Mouse (Mus musculus): ENCODE data around the gene Vwa1.
"Not testable (repeated sequence)": the region's sequence is repeated elsewhere in the genome, so short reads cannot be mapped to it uniquely, and the experiment has no call there.

Gene Vwa1

DNA sequence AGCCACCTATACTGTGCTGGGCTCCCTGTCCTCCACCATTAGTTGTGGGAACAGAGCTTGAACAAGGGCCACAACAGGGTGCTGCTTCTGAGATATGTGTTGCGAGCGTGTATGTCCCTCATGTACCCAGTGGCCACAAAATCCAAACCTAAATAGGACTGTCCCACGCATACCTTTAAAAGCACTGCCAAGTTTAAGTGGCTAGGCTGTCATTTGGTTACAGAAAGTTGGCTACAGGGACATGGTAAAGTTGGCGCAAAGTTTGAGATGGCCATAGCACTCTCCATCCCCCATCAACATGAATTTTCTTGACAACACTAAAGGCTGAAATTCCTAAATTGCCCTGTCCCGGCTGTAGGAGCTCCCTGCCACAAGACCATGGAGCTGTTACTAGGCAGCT, 29.4 kb downstream of the Vwa1 start:
- no peak for DNase-seq (ENCODE audit: low spot score)

DNA sequence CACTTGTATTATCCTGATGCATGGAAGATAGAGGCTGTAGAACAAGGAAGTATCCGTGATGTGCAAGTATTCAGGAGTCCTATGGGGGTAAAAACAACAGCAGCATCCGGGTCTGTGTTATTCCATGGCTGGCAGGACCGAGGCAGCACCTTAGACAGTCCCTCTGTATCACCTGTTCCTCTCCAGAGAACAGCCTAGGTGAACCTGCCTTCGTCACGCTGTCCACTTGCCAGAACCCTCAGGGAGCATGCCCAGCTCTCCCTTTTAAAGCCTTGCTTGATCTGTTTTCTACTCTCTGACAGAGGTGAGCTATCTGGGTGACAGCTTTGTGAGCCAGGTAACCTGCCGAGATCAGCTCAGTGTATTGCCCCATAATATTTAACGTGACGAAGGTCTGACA, 30.0 kb downstream of the Vwa1 start:
- DNase-seq (ENCODE audit: low spot score): no peak

GRCm38 (mm10) chr4:155742684-155743083, 31.8 kb downstream of the Vwa1 start:
- no peak for DNase-seq (ENCODE audit: low spot score)

- DNase-seq (ENCODE audit: low spot score): not testable (repeated sequence)
Observed at GRCm38 (mm10) chr4:155740681-155741080, 33.8 kb downstream of the Vwa1 start.

DNA sequence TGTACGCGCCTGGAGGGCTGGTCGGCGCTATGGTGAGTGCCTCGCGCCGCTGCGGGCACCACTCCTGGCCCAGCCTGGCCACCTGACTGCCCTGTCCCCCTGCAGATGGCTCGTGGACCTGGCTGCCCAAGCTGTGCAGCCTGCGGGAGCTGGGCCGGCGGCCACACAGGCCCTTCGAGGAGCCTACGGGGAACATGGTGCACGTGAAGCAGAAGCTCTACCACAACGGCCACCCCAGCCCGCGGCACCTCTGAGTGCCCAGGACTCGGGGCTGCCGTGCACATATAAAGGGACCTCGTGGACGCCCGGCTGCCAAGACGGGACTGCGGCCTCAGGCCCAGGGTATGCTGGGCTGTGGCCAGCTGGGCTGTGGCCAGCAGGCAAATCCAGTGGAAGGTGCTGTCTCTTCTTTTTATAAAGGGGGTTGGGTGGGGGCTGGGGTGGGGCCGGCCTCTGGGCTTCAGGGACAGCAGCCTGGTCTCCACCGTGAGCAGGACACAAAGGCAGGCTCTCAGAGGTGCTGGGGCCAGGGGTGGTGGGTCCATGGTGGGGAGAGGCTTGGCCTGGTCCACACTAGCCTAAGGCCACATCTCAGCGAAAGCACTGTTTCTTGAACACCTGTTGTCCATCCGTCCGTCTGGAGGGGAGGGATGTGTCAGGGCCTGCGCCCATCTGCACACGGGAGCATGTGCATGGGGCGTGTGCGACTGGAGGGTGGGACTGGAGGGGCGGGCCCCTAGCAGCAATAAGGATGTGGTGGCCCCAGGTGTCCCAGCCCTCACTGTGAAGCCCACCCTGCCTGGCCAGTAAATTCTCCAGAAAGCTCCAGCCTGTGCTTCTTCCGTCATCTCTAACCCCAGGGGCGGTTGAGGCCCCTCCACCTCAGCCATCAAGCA, 34.5 kb downstream of the Vwa1 start:
- no peak for DNase-seq (ENCODE audit: low spot score)

- DNase-seq (ENCODE audit: low spot score): no peak
Observed at GRCm38 (mm10) chr4:155739152-155739551, 35.3 kb downstream of the Vwa1 start.

GRCm38 (mm10) chr4:155738262-155738661, 36.2 kb downstream of the Vwa1 start:
- DNase-seq (ENCODE audit: low spot score): no peak

DNA sequence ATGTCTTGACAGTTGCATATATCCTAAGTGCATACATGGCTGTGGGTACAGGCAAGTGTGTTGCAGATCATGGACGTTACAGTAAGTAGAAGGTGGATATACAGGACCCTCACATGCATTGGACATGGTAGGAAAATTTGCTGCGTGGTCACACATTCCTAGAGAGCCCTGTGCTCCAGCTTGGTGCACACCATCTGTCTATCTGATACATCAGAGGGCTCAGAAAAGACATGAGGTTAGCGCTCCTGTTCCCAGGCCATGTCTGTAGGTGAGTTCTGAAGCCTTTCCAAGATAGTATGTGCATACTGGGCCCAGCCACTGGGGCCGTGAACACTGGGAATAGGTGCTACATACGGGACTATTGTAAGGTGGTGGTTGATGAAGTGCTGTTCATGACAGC, 38.1 kb downstream of the Vwa1 start:
- no peak for DNase-seq (ENCODE audit: low spot score)

- DNase-seq (ENCODE audit: low spot score): no peak
Observed at GRCm38 (mm10) chr4:155735788-155736187, 38.7 kb downstream of the Vwa1 start.

DNA sequence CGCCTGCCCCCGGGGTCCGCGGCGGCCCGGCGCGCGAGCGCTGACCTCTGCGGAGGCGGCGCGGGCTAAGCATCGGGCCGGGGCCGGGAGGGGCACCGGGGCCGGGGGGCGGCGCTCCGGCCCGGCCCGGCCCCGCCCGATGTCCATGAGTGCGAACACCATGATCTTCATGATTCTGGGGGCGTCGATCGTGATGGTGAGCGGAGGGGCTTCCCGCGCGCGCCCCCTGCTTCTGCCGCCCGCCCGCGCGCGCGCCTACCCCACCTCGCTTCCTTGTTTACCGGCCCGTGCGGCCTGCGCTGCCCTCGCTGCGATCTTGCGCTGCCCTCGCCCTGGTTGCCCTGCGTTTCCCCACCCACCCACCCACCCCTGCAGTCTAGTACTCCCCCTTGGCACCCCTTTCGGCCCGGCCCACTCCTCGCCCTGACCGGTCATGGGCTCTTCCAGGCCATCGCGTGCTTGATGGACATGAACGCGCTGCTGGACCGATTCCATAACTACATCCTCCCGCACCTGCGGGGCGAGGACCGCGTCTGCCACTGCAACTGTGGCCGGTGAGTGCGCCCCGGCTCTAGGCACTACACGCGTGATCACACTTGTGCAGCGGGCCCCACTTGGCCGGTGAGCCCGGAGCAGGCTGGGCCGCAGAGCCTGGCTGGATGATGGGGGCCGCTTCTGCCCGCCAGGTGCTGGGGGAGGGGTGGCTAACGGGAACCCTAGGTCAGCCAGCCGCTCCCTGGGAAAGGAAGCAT, 39.4 kb downstream of the Vwa1 start:
- peak; percentile 16 for DNase-seq (ENCODE audit: low spot score)

- peak; percentile 92 for DNase-seq (ENCODE audit: low spot score)
Observed at GRCm38 (mm10) chr4:155734350-155734941, 40.1 kb downstream of the Vwa1 start, which contains the start of gene Tmem240. Tmem240 (plus strand) TSS chr4:155734800.

- DNase-seq (ENCODE audit: low spot score): no peak
Observed at GRCm38 (mm10) chr4:155733267-155733666, 41.2 kb downstream of the Vwa1 start.

DNA sequence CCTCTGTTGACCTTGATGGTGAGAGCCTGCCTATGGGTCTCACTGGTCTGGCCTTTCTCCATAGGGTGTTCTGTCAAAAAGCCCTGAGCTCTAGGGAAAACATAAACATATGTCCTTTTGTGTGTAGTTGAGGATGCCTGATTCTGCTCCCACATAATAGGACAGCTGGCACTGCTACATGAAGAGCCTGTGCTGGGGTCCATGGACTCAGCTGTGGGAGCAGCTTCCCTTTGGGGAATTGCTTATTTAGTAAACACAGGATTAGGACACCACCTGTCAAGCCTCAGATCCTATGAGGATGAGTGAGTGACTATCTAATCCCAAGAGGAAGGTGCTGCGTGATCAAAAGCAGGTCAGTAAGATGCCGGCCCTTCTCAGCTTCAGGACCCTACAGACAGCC, 46.5 kb downstream of the Vwa1 start:
- DNase-seq (ENCODE audit: low spot score): no peak

DNA sequence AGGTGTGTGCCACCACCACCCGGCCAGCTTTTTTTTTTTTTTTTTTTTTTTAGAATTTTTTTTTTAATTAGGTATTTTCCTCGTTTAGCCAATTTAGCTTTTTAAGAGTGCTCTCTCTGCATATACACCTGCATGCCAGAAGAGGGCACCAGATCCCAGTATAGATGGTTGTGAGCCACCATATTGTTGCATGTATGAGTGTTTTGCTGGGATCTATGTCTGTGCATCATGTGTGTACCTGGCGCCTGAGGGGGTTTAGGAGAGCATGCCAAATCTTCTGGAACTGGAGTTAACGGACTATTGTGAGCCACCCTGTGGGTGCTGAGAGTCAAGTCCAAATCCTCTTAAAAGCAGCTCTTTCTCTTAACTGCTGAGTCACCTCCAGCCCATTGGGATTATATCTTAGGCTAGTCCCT, 52.8 kb downstream of the Vwa1 start:
- no peak for DNase-seq (ENCODE audit: low spot score)

Measured in ovary, adult 18-20 months (tissue).